Mouse (Mus musculus): ENCODE results near the gene Tll2. TPM values are rescaled to one million over a fixed set of nuclear protein-coding genes. Genes with fewer than 3 reads are reported as not detected.

Gene Tll2
- polyA plus RNA-seq, 1 experiment from 2014 or later = 0.31 TPM

Other genes with a start within 250 kb of the Tll2 start
- gene Blnk, start 212.3 kb downstream of the Tll2 start, polyA plus RNA-seq (2014; fragmentation: Nextera tagmentation; extraction: Ambion mirVana) = 1.2 and 1.4 TPM in 2 replicates
- gene Dntt, start 177.6 kb downstream of the Tll2 start, polyA plus RNA-seq (2014; fragmentation: Nextera tagmentation; extraction: Ambion mirVana) = not detected in 2 replicates
- gene Opalin, start 129.7 kb downstream of the Tll2 start, polyA plus RNA-seq (2014; fragmentation: Nextera tagmentation; extraction: Ambion mirVana) = not detected in 2 replicates
- 171 and 174 TPM in 2 replicates for gene Tm9sf3, start 57.2 kb upstream of the Tll2 start, polyA plus RNA-seq (2014; fragmentation: Nextera tagmentation; extraction: Ambion mirVana)
- 3.0 and 3.3 TPM in 2 replicates for gene Pik3ap1, start 178.3 kb upstream of the Tll2 start, polyA plus RNA-seq (2014; fragmentation: Nextera tagmentation; extraction: Ambion mirVana)

Data from embryonic facial prominence, embryonic 11.5 days (tissue).